In genomic region chr14:10023382-10023781, GRCm38 (mm10) we compare ENCODE assay signal across 30 mouse cellular contexts.
DNase-seq lines count a peak whose midpoint lies in the region; ATAC-seq and TF ChIP-seq lines count a peak whose summit lies in the region.
"Had no signal": no experiment of that assay in that cellular context is flagged by ENCODE, and none has a peak within 500 bp of the region (broad histone marks: within the 10 kb centered on the region; RNA-seq: fewer than 3 reads in every experiment).

No protein-coding gene starts in this region.

- DNase-seq in forebrain, embryonic 14.5 days (ENCODE audit: low spot score), result peak; percentile 22
- no peak for DNase-seq in hindbrain, embryonic 10.5 days (ENCODE audit: low spot score)
- no peak for DNase-seq in midbrain, embryonic 10.5 days (ENCODE audit: low spot score)
- DNase-seq in midbrain, embryonic 14.5 days, result no peak
- no peak for DNase-seq in midbrain, postnatal 0 days (ENCODE audit: low spot score)
- DNase-seq: adrenal gland, postnatal 10 days; adrenal gland, postnatal 36 days; B cell, adult 2 months; cerebellum, adult 11-12 months; cerebellum, adult 8-10 months; cerebellum, postnatal 10 days; cerebellum, postnatal 36 days; embryo, embryonic 11 days; gastrocnemius, postnatal 25 days; heart, adult 2 months had no signal

- no peak overlapping the region for H3K4me3 ChIP-seq in forebrain, embryonic 14.5 days (ENCODE audit: low read depth, low read length)
- no peak overlapping the region for H3K4me3 ChIP-seq in forebrain, embryonic 12.5 days (replicated peaks)
- H3K4me3 ChIP-seq in hindbrain, embryonic 16.5 days (ENCODE audit: low read length), result no peak overlapping the region
- no peak overlapping the region for H3K4me3 ChIP-seq in hindbrain, embryonic 10.5 days
- H3K4me3 ChIP-seq in midbrain, embryonic 10.5 days, result no peak overlapping the region
- H3K4me3 ChIP-seq in midbrain, embryonic 14.5 days (replicated peaks; ENCODE audit: low read depth, low read length), result no peak overlapping the region
- H3K4me3 ChIP-seq in midbrain, embryonic 13.5 days (replicated peaks), result no peak overlapping the region
- H3K4me3 ChIP-seq in midbrain, postnatal 0 days (ENCODE audit: low read depth, low read length), result no peak overlapping the region
- H3K4me3 ChIP-seq: embryonic facial prominence, embryonic 10.5 days; embryonic facial prominence, embryonic 13.5 days; erythroblast, embryonic 14.5 days; heart, adult 2 months; heart, embryonic 10.5 days; heart, embryonic 13.5 days; hindbrain, embryonic 13.5 days had no signal

- H3K27me3 ChIP-seq in forebrain, embryonic 14.5 days (replicated peaks; ENCODE audit: control insufficient read depth, insufficient read depth, low read length), result no peaks in the 10 kb centered on the region
- no peaks in the 10 kb centered on the region for H3K27me3 ChIP-seq in forebrain, embryonic 12.5 days
- no peaks in the 10 kb centered on the region for H3K27me3 ChIP-seq in hindbrain, embryonic 16.5 days (replicated peaks; ENCODE audit: control insufficient read depth, insufficient read depth, low read length)
- H3K27me3 ChIP-seq in hindbrain, embryonic 10.5 days (ENCODE audit: insufficient read depth, poor library complexity, severe bottlenecking), result no peaks in the 10 kb centered on the region
- H3K27me3 ChIP-seq in midbrain, embryonic 10.5 days (ENCODE audit: low read depth, poor library complexity, severe bottlenecking), result no peaks in the 10 kb centered on the region
- H3K27me3 ChIP-seq in midbrain, embryonic 14.5 days (ENCODE audit: control insufficient read depth, insufficient read depth, low read length), result no peaks in the 10 kb centered on the region
- H3K27me3 ChIP-seq in midbrain, embryonic 13.5 days, result no peaks in the 10 kb centered on the region
- H3K27me3 ChIP-seq in midbrain, postnatal 0 days (ENCODE audit: insufficient read depth, low read length), result no peaks in the 10 kb centered on the region
- H3K27me3 ChIP-seq: CH12.LX; embryonic facial prominence, embryonic 13.5 days; heart, embryonic 13.5 days; hindbrain, embryonic 13.5 days; Patski had no signal

- H3K9me3 ChIP-seq in forebrain, embryonic 14.5 days (replicated peaks; ENCODE audit: control insufficient read depth, low read length), result peaks cover 6% of the 10 kb centered on the region; the same call in 1 of the 2 replicates
- no peaks in the 10 kb centered on the region for H3K9me3 ChIP-seq in forebrain, embryonic 12.5 days
- H3K9me3 ChIP-seq in hindbrain, embryonic 16.5 days (ENCODE audit: control insufficient read depth, low read length), result 0 out of 2 replicates have a peak, but pooled peaks cover 3% of the 10 kb centered on the region
- H3K9me3 ChIP-seq in hindbrain, embryonic 10.5 days, result 0 out of 2 replicates have a peak, but pooled peaks cover 5% of the 10 kb centered on the region
- H3K9me3 ChIP-seq in midbrain, embryonic 10.5 days (replicated peaks), result 0 out of 2 replicates have a peak, but pooled peaks cover 5% of the 10 kb centered on the region
- H3K9me3 ChIP-seq in midbrain, embryonic 14.5 days (ENCODE audit: control insufficient read depth, low read length), result peaks cover 6% of the 10 kb centered on the region; the same call in 1 of the 2 replicates
- H3K9me3 ChIP-seq in midbrain, embryonic 13.5 days, result 0 out of 2 replicates have a peak, but pooled peaks cover 6% of the 10 kb centered on the region
- H3K9me3 ChIP-seq in midbrain, postnatal 0 days (ENCODE audit: low read length), result no peaks in the 10 kb centered on the region
- H3K9me3 ChIP-seq: embryonic facial prominence, embryonic 10.5 days; embryonic facial prominence, embryonic 13.5 days; G1E; heart, embryonic 10.5 days; heart, embryonic 13.5 days; hindbrain, embryonic 13.5 days had no signal

- peak; percentile 33; the same call in 1 of the 2 replicates for ATAC-seq in forebrain, embryonic 14.5 days
- ATAC-seq in forebrain, embryonic 12.5 days (ENCODE audit: low FRiP score), result no peak
- ATAC-seq in hindbrain, embryonic 16.5 days, result no peak; the same call in 1 of the 2 replicates
- no peak for ATAC-seq in midbrain, embryonic 14.5 days (ENCODE audit: low FRiP score, low TSS enrichment)
- peak; percentile 65; the same call in 1 of the 2 replicates for ATAC-seq in midbrain, embryonic 13.5 days
- ATAC-seq in midbrain, postnatal 0 days (ENCODE audit: low FRiP score), result no peak
- ATAC-seq: hindbrain, postnatal 0 days; inflammation-experienced regulatory T-cells, adult 6 months; intestine, embryonic 16.5 days; Patski had no signal

- H3K9ac ChIP-seq in forebrain, embryonic 14.5 days (ENCODE audit: low read length), result no peak overlapping the region
- no peak overlapping the region for H3K9ac ChIP-seq in forebrain, embryonic 12.5 days
- H3K9ac ChIP-seq in hindbrain, embryonic 16.5 days (ENCODE audit: low read depth, low read length), result no peak overlapping the region
- no peak overlapping the region for H3K9ac ChIP-seq in midbrain, embryonic 14.5 days (replicated peaks; ENCODE audit: low read length)
- no peak overlapping the region for H3K9ac ChIP-seq in midbrain, embryonic 13.5 days (replicated peaks)
- no peak overlapping the region for H3K9ac ChIP-seq in midbrain, postnatal 0 days (replicated peaks; ENCODE audit: low read length, poor library complexity, severe bottlenecking)
- H3K9ac ChIP-seq: embryonic facial prominence, embryonic 13.5 days; heart, embryonic 13.5 days; hindbrain, embryonic 13.5 days had no signal

- 72% methylated on average over 2 of the region's 2 CpGs for WGBS in forebrain, embryonic 14.5 days
- 84% methylated on average over 2 of the region's 2 CpGs for WGBS in forebrain, embryonic 12.5 days
- WGBS in hindbrain, embryonic 16.5 days, result 84% methylated on average over 2 of the region's 2 CpGs
- WGBS in hindbrain, embryonic 10.5 days, result 91% methylated on average over 2 of the region's 2 CpGs
- WGBS in midbrain, embryonic 10.5 days, result 70% methylated on average over 2 of the region's 2 CpGs
- 53% methylated on average over 2 of the region's 2 CpGs for WGBS in midbrain, embryonic 14.5 days
- whole genome bisulfite sequencing in midbrain, embryonic 13.5 days, result 58% methylated on average over 2 of the region's 2 CpGs
- WGBS in midbrain, postnatal 0 days, result 61% methylated on average over 2 of the region's 2 CpGs

- no peak overlapping the region for H3K27ac ChIP-seq in forebrain, embryonic 14.5 days (ENCODE audit: low read depth, low read length)
- no peak overlapping the region for H3K27ac ChIP-seq in forebrain, embryonic 12.5 days
- 0 out of 2 replicates have a peak overlapping the region, but pooled peaks have one; percentile 8 for H3K27ac ChIP-seq in hindbrain, embryonic 16.5 days (ENCODE audit: low read depth, low read length)
- H3K27ac ChIP-seq in hindbrain, embryonic 10.5 days, result no peak overlapping the region
- H3K27ac ChIP-seq in midbrain, embryonic 10.5 days (replicated peaks), result 0 out of 2 replicates have a peak overlapping the region, but pooled peaks have one; percentile 42
- no peak overlapping the region for H3K27ac ChIP-seq in midbrain, embryonic 14.5 days (replicated peaks; ENCODE audit: low read depth, low read length)
- no peak overlapping the region for H3K27ac ChIP-seq in midbrain, embryonic 13.5 days
- H3K27ac ChIP-seq in midbrain, postnatal 0 days (ENCODE audit: low read depth, low read length), result no peak overlapping the region
- H3K27ac ChIP-seq: embryonic facial prominence, embryonic 10.5 days; embryonic facial prominence, embryonic 13.5 days; heart, adult 2 months; heart, embryonic 10.5 days; heart, embryonic 13.5 days; hindbrain, embryonic 13.5 days; hindbrain, postnatal 0 days had no signal

- no peaks in the 10 kb centered on the region for H3K36me3 ChIP-seq in forebrain, embryonic 14.5 days (ENCODE audit: control insufficient read depth, insufficient read depth, low read length)
- no peaks in the 10 kb centered on the region for H3K36me3 ChIP-seq in forebrain, embryonic 12.5 days (replicated peaks)
- H3K36me3 ChIP-seq in hindbrain, embryonic 16.5 days (ENCODE audit: control insufficient read depth, insufficient read depth, low read length), result no peaks in the 10 kb centered on the region
- no peaks in the 10 kb centered on the region for H3K36me3 ChIP-seq in hindbrain, embryonic 10.5 days
- no peaks in the 10 kb centered on the region for H3K36me3 ChIP-seq in midbrain, embryonic 10.5 days
- no peaks in the 10 kb centered on the region for H3K36me3 ChIP-seq in midbrain, embryonic 14.5 days (ENCODE audit: control insufficient read depth, insufficient read depth, low read length)
- no peaks in the 10 kb centered on the region for H3K36me3 ChIP-seq in midbrain, embryonic 13.5 days
- H3K36me3 ChIP-seq in midbrain, postnatal 0 days (ENCODE audit: insufficient read depth, low read length), result no peaks in the 10 kb centered on the region
- H3K36me3 ChIP-seq: embryonic facial prominence, embryonic 10.5 days; embryonic facial prominence, embryonic 13.5 days; G1E; heart, embryonic 10.5 days; heart, embryonic 13.5 days; hindbrain, embryonic 13.5 days had no signal

- H3K4me1 ChIP-seq in forebrain, embryonic 14.5 days (ENCODE audit: control insufficient read depth, insufficient read depth, low read length), result peaks cover 16% of the 10 kb centered on the region
- H3K4me1 ChIP-seq in forebrain, embryonic 12.5 days, result peaks cover 13% of the 10 kb centered on the region
- H3K4me1 ChIP-seq in hindbrain, embryonic 16.5 days (ENCODE audit: control insufficient read depth, insufficient read depth, low read depth, low read length), result no peaks in the 10 kb centered on the region
- 0 out of 2 replicates have a peak, but pooled peaks cover 3% of the 10 kb centered on the region for H3K4me1 ChIP-seq in hindbrain, embryonic 10.5 days (replicated peaks)
- peaks cover 21% of the 10 kb centered on the region for H3K4me1 ChIP-seq in midbrain, embryonic 10.5 days
- H3K4me1 ChIP-seq in midbrain, embryonic 14.5 days (ENCODE audit: control insufficient read depth, insufficient read depth, low read length), result peaks cover 16% of the 10 kb centered on the region
- H3K4me1 ChIP-seq in midbrain, embryonic 13.5 days (replicated peaks), result peaks cover 22% of the 10 kb centered on the region
- H3K4me1 ChIP-seq in midbrain, postnatal 0 days (ENCODE audit: insufficient read depth, low read length), result no peaks in the 10 kb centered on the region
- H3K4me1 ChIP-seq: embryonic facial prominence, embryonic 10.5 days; embryonic facial prominence, embryonic 13.5 days; heart, embryonic 10.5 days had no signal

- TF ChIP-seq CTCF in midbrain, postnatal 0 days (IDR thresholded peaks at IDR 0.05), result no peak

- H3K4me2 ChIP-seq in forebrain, embryonic 14.5 days (ENCODE audit: low read length), result no peak overlapping the region
- no peak overlapping the region for H3K4me2 ChIP-seq in forebrain, embryonic 12.5 days
- no peak overlapping the region for H3K4me2 ChIP-seq in hindbrain, embryonic 16.5 days (ENCODE audit: low read length)
- H3K4me2 ChIP-seq in midbrain, embryonic 14.5 days (ENCODE audit: low read length), result no peak overlapping the region
- no peak overlapping the region for H3K4me2 ChIP-seq in midbrain, embryonic 13.5 days (replicated peaks)
- no peak overlapping the region for H3K4me2 ChIP-seq in midbrain, postnatal 0 days (ENCODE audit: low read depth, low read length, poor library complexity, severe bottlenecking)
- H3K4me2 ChIP-seq: embryonic facial prominence, embryonic 13.5 days; heart, embryonic 13.5 days; hindbrain, embryonic 13.5 days had no signal

Comparison
In these comparisons a context has a peak if more than half of its experiments do, and no peak if none do; other contexts are left out.
1. ATAC-seq: peak in forebrain, embryonic 14.5 days (single experiment) and midbrain, embryonic 13.5 days (single experiment); none in forebrain, embryonic 12.5 days (single experiment), hindbrain, embryonic 16.5 days (single experiment), midbrain, embryonic 14.5 days (single experiment) and midbrain, postnatal 0 days (single experiment).
2. H3K27ac ChIP-seq: peak in hindbrain, embryonic 16.5 days (single experiment) and midbrain, embryonic 10.5 days (single experiment); none in forebrain, embryonic 14.5 days (single experiment), forebrain, embryonic 12.5 days (single experiment), hindbrain, embryonic 10.5 days (single experiment), midbrain, embryonic 14.5 days (single experiment), midbrain, embryonic 13.5 days (single experiment) and midbrain, postnatal 0 days (single experiment).